Mouse (Mus musculus): ENCODE measurements around the gene Aifm3. TPM values are rescaled to one million over a fixed set of nuclear protein-coding genes. Genes with fewer than 3 reads are reported as not detected.
"Not testable (repeated sequence)": the region's sequence is repeated elsewhere in the genome, so short reads cannot be mapped to it uniquely, and the experiment has no call there.

The Aifm3 gene
- polyA plus RNA-seq, 1 experiment from 2014 or later = 0.89 TPM

DNA sequence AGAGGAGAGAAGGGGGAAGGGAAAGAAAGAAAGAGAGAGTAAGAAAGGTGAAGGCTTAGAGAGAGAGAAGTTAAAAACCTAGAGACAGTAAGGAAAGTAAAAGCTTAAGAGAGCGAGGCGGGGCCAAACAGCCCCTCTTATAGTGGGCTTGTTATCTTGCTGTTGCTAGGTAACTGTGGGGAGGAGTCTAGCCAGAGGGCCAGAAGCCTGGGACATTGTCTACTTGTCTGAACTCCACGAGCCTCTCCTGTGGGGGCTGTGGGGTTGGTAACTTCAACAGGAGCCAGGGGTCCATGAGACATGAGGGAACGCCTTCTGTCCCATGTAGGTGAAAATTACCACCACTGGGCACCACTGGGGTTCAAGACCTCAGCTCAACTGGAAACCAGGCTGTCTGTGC is 65.3 kb downstream of the Aifm3 start:
- not testable (repeated sequence) for H3K36me3 ChIP-seq (ENCODE audit: control insufficient read depth, insufficient read depth, low read length); H3K27me3 ChIP-seq (ENCODE audit: control insufficient read depth, insufficient read depth, low read length); ATAC-seq (ENCODE audit: insufficient number of reproducible peaks, insufficient read depth, low FRiP score, low read depth); H3K9me3 ChIP-seq (ENCODE audit: control insufficient read depth, low read length)
- H3K4me1 ChIP-seq (ENCODE audit: control insufficient read depth in 2 of 2, insufficient read depth in 2 of 2, low read length in 2 of 2) = peaks cover 26 to 33% of the 10 kb centered on the region in 2 experiments
- 18% methylated on average over 4 of the region's 4 CpGs for WGBS
- H3K4me3 ChIP-seq (ENCODE audit: control insufficient read depth in 1 of 2, insufficient read depth in 1 of 2, low read depth in 1 of 2, low read length in 2 of 2) = peak overlapping the region in 1 of 2 experiments; percentile 33; a peak in 1 of 4 replicates
- H3K4me2 ChIP-seq (ENCODE audit: low read length) = peak overlapping the region; percentile 62
- peak overlapping the region; percentile 77 to 83 for H3K27ac ChIP-seq (replicated peaks in 1 of 2; ENCODE audit: control insufficient read depth in 1 of 2, insufficient read depth in 1 of 2, low read depth in 2 of 2, low read length in 2 of 2)
- peak overlapping the region; percentile 44; the same call in 1 of the 2 replicates for H3K9ac ChIP-seq (ENCODE audit: low read length)

DNA sequence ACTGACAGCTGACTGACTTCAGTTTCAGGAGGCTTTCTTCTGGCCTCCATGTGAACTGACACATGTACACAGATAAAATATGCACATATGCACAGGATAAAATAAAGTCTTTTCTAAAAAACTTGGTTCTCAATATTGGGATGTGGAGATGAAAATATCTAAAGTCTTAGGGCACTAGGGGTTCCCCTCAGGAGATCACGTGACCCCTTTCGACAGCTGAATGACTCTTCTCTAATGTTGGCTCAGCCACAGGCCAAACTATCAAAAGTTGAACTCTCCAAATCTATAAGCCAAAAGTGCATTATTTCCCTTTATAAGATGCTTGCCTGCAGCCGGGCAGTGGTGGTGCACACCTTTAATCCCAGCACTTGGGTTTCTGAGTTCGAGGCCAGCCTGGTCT is 66.8 kb downstream of the Aifm3 start:
- Histone ChIP-seq H3K36me3 (ENCODE audit: control insufficient read depth, insufficient read depth, low read length) (no peaks in the 10 kb centered on the region), H3K9ac (ENCODE audit: low read length) (no peak overlapping the region), H3K27ac (replicated peaks in 1 of 2; ENCODE audit: control insufficient read depth in 1 of 2, insufficient read depth in 1 of 2, low read depth in 2 of 2, low read length in 2 of 2) (no peak overlapping the region), H3K27me3 (ENCODE audit: control insufficient read depth, insufficient read depth, low read length) (no peaks in the 10 kb centered on the region), H3K4me3 (ENCODE audit: control insufficient read depth in 1 of 2, insufficient read depth in 1 of 2, low read depth in 1 of 2, low read length in 2 of 2) (no peak overlapping the region), H3K4me1 (ENCODE audit: control insufficient read depth in 2 of 2, insufficient read depth in 2 of 2, low read length in 2 of 2) (peaks cover 29 to 38% of the 10 kb centered on the region in 2 experiments), H3K9me3 (ENCODE audit: control insufficient read depth, low read length) (no peaks in the 10 kb centered on the region), H3K4me2 (ENCODE audit: low read length) (no peak overlapping the region)
- WGBS = 86% methylated on average over 4 of the region's 4 CpGs
- ATAC-seq (ENCODE audit: insufficient number of reproducible peaks, insufficient read depth, low FRiP score, low read depth) = no peak

DNA sequence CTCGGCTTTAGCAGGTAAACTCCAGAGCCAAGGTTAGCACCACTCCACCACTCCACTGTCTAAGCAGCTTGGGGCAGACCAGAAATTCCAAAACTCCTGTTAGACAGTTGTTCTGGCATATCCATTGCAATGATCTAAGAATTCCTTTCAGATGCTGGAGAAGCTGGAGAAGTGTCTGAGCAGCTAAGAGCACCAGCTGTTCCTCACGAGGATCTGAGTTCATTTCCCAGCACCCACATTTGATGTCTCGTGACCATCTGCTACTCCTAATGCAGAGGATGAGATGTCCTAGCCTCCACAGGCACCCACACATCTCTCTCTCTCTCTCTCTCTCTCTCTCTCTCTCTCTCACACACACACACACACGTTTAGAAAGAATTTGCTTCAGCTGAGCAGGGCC is 67.5 kb downstream of the Aifm3 start:
- Histone ChIP-seq H3K4me1 (ENCODE audit: control insufficient read depth in 2 of 2, insufficient read depth in 2 of 2, low read length in 2 of 2) (peaks cover 36 to 46% of the 10 kb centered on the region in 2 experiments), H3K9me3 (ENCODE audit: control insufficient read depth, low read length) (no peaks in the 10 kb centered on the region), H3K4me2 (ENCODE audit: low read length) (no peak overlapping the region), H3K9ac (ENCODE audit: low read length) (no peak overlapping the region), H3K4me3 (ENCODE audit: control insufficient read depth in 1 of 2, insufficient read depth in 1 of 2, low read depth in 1 of 2, low read length in 2 of 2) (no peak overlapping the region), H3K36me3 (ENCODE audit: control insufficient read depth, insufficient read depth, low read length) (no peaks in the 10 kb centered on the region), H3K27ac (replicated peaks in 1 of 2; ENCODE audit: control insufficient read depth in 1 of 2, insufficient read depth in 1 of 2, low read depth in 2 of 2, low read length in 2 of 2) (no peak overlapping the region), H3K27me3 (ENCODE audit: control insufficient read depth, insufficient read depth, low read length) (no peaks in the 10 kb centered on the region)
- ATAC-seq (ENCODE audit: insufficient number of reproducible peaks, insufficient read depth, low FRiP score, low read depth) = no peak
- 63% methylated on average over 4 of the region's 4 CpGs for whole genome bisulfite sequencing

Other genes with a start within 250 kb of the Aifm3 start
- 7.2 and 7.3 TPM in 2 replicates for gene Tmem191c, start 213.5 kb upstream of the Aifm3 start, polyA plus RNA-seq (2014; fragmentation: Nextera tagmentation; extraction: Ambion mirVana)
- 0.66 and 0.75 TPM in 2 replicates for gene Serpind1, start 158.2 kb upstream of the Aifm3 start, polyA plus RNA-seq (2014; fragmentation: Nextera tagmentation; extraction: Ambion mirVana)
- gene Snap29, start 83.6 kb upstream of the Aifm3 start, polyA plus RNA-seq (2014; fragmentation: Nextera tagmentation; extraction: Ambion mirVana) = 5.0 and 5.6 TPM in 2 replicates
- 36.3 and 40.5 TPM in 2 replicates for gene Pi4ka, start 83.3 kb upstream of the Aifm3 start, polyA plus RNA-seq (2014; fragmentation: Nextera tagmentation; extraction: Ambion mirVana)
- gene Crkl, start 37.6 kb upstream of the Aifm3 start, polyA plus RNA-seq (2014; fragmentation: Nextera tagmentation; extraction: Ambion mirVana) = 31.9 and 40.7 TPM in 2 replicates
- 47.8 and 48.6 TPM in 2 replicates for gene Lztr1, start 19.1 kb downstream of the Aifm3 start, polyA plus RNA-seq (2014; fragmentation: Nextera tagmentation; extraction: Ambion mirVana)
- 26.2 and 27.1 TPM in 2 replicates for gene Thap7, start 41.5 kb downstream of the Aifm3 start, polyA plus RNA-seq (2014; fragmentation: Nextera tagmentation; extraction: Ambion mirVana)
- 0.20 and 0.22 TPM in 2 replicates for gene Lrrc74b, start 71.6 kb downstream of the Aifm3 start, polyA plus RNA-seq (2014; fragmentation: Nextera tagmentation; extraction: Ambion mirVana)
- 0.65 and 0.67 TPM in 2 replicates for gene P2rx6, start 72.3 kb downstream of the Aifm3 start, polyA plus RNA-seq (2014; fragmentation: Nextera tagmentation; extraction: Ambion mirVana)
- gene Slc7a4, start 93.6 kb downstream of the Aifm3 start, polyA plus RNA-seq (2014; fragmentation: Nextera tagmentation; extraction: Ambion mirVana) = 10.9 and 12.8 TPM in 2 replicates
- gene Smpd4, start 129.7 kb downstream of the Aifm3 start, polyA plus RNA-seq (2014; fragmentation: Nextera tagmentation; extraction: Ambion mirVana) = 22.7 and 23.7 TPM in 2 replicates
- gene Ccdc74a, start 156.9 kb downstream of the Aifm3 start, polyA plus RNA-seq (2014; fragmentation: Nextera tagmentation; extraction: Ambion mirVana) = 2.9 and 4.5 TPM in 2 replicates
- gene Med15, start 243.3 kb downstream of the Aifm3 start, polyA plus RNA-seq (2014; fragmentation: Nextera tagmentation; extraction: Ambion mirVana) = 26.8 and 31.6 TPM in 2 replicates

Data from heart, embryonic 14.5 days (tissue).